Mouse (Mus musculus): Measurements from ENCODE around the gene Bbx.

Gene Bbx

DNA sequence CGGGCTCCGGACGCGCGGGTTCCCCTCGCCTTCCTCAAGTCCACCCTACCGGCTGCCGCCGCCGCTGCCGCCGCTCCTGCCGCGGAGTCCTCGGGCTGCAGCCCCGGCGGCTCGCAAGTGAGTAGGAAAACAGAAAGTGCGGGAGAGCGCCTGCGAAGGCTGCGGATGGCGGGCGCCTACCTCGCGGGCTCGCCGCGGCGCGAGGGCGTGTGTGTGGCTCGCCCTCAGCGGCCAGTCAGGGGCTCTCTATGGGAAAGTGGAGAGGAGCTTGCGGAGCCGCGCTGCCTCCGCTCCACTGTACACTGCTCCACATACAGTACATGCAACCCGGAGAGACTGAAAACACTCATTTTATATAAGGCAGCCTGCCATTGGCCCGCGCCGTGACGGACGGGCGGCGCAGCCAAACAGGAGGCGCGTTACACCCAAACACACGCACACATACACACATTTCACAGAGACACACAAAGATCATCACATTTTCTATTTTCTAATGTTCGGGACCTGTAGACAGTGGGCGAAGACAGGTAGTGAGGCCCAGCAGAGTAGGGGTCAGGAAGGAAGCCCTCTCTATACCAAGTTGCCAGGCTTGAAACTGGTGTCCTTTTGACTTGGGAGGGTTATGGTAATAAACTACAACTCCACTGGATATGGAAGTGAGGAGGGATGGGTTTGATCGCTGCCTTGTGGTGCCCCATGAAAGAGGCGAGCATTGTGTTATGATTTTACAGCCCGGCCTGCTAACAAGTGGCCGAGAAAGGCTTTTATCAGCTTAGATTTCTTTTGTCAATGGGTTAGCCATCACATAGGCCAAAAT, at the start of gene Bbx:
Bbx (minus strand) TSS at position 329 of the 817 bp plus-strand sequence.
- DNase-seq (ENCODE audit: low read depth, low spot score), result peak; percentile 90

DNA sequence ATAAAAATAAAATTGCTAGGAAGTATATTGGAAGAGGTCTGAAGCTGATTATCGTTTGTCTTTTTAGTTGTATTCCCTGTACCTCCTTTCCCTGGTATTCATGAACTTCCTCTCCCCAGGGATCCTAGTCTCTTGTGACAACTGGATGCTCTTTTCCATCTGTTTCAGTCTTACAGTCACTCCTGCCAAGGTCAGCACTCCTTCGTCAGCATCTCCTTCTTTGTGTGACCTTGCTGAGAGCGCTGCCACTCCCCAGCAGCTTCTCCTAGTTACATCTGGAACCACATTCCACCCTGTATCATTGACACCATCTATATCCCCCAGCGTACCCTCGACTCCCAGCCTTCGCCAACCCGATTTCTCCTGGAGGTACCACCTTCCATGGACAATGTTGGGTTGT, 49.7 kb upstream of the Bbx start:
- no peak for DNase-seq (ENCODE audit: low read depth, low spot score)

- no peak for DNase-seq (ENCODE audit: low read depth, low spot score)
Observed at GRCm38 (mm10) chr16:50481341-50481740, 49.2 kb upstream of the Bbx start.

- DNase-seq (ENCODE audit: low read depth, low spot score), result no peak
Observed at GRCm38 (mm10) chr16:50478695-50479094, 46.5 kb upstream of the Bbx start.

DNA sequence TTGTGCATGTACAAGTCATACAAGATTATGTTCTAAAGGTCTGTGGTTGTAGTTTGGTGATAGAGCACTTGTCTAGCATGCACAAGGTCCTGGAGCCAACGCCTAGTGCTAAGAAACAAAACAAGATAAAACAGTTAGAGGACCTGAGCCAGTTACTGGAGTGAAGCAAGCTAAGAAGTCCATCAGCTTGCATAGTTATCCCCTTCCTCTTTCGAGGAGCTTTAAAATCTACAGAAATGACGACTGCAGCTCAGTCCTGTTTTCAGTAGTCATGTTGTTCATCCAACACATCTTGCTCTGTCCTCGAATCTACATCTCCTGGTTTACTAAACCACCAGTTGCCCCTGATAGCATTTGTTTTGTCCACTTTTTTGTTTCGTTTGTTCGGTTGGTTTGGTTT, 45.4 kb upstream of the Bbx start:
- no peak for DNase-seq (ENCODE audit: low read depth, low spot score)

DNA sequence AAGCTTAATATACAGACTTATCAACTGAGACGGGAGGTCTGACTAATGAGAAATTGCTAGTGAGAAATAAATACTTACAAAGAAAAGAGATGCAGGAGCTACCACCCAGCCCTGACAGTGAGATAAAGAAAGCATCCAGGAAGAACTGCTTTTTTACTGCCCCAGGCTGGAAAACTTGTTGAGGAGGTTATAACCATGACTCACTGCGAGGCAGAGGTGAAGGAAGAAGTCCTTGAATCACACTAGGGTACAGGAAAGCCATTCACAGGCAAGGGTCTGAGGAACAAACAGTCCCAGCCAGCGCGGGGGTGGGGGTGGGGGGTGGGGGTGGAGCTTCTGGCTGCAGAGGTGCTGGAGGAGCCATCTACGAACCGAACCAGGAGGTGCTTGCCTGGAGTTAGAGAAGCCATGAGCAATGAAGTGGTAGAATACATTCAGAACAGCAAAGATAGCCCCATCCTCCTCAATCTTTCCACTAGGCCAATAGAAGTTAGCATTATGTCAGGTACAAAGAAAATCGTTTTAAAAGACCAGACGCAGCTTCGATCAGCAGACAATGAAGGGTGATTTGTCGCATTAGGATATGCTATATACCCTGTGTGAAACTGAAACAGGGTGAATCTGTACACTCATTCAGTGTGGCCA, 30.2 kb upstream of the Bbx start:
- no peak for DNase-seq (ENCODE audit: low read depth, low spot score)

DNA sequence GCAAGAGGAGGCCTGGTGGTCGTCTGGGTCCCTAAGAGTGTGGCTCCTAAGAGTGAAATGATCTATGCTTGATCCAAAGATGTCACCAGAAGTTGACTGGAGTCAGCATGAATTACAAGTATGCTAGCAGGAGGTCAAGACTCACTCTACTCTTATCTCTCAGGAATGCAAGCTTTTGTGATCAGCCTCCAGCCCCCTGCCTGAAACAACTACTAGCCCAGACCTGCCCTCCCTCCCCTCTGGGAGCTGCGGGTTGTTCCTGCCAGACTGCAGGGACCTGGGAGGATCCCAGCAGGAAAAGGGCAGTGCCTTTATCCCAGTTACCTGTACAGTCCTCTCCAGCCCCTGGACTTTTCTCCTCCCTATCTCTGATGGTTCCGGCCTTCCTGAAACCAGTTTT, 27.0 kb upstream of the Bbx start:
- DNase-seq (ENCODE audit: low read depth, low spot score), result no peak

DNA sequence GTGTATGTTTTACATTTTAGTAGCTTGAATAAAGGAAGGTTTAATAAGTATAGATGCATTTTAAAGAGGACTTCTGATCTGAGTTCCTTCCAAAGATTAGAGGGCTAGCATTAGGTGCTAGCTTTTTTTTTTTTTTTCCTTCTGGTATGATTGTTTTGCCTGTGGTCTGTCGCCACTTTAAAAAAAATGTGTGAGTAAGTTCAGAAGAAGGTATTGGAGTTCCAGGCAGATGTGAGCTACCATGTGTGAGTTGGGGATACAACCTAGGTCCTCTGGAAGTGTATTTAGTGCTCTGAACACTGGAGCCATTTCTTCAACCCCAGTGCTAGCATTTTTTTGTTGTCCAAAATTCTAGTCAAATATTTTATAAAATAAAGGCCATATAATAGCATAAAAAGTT, 23.9 kb upstream of the Bbx start:
- no peak for DNase-seq (ENCODE audit: low read depth, low spot score)

- no peak for DNase-seq (ENCODE audit: low read depth, low spot score)
Observed at GRCm38 (mm10) chr16:50449086-50449485, 16.9 kb upstream of the Bbx start.

- DNase-seq (ENCODE audit: low read depth, low spot score), result no peak
Observed at GRCm38 (mm10) chr16:50445014-50445413, 12.8 kb upstream of the Bbx start.

GRCm38 (mm10) chr16:50438816-50439215, 6.6 kb upstream of the Bbx start:
- DNase-seq (ENCODE audit: low read depth, low spot score), result no peak

- no peak for DNase-seq (ENCODE audit: low read depth, low spot score)
Observed at GRCm38 (mm10) chr16:50437788-50438187, 5.6 kb upstream of the Bbx start.

- no peak for DNase-seq (ENCODE audit: low read depth, low spot score)
Observed at GRCm38 (mm10) chr16:50437331-50437730, 5.1 kb upstream of the Bbx start.

GRCm38 (mm10) chr16:50431011-50431981, 894 bp downstream of the Bbx start:
- no peak for DNase-seq (ENCODE audit: low read depth, low spot score)

- DNase-seq (ENCODE audit: low read depth, low spot score), result no peak
Observed at GRCm38 (mm10) chr16:50430515-50430877, 1.7 kb downstream of the Bbx start.

DNA sequence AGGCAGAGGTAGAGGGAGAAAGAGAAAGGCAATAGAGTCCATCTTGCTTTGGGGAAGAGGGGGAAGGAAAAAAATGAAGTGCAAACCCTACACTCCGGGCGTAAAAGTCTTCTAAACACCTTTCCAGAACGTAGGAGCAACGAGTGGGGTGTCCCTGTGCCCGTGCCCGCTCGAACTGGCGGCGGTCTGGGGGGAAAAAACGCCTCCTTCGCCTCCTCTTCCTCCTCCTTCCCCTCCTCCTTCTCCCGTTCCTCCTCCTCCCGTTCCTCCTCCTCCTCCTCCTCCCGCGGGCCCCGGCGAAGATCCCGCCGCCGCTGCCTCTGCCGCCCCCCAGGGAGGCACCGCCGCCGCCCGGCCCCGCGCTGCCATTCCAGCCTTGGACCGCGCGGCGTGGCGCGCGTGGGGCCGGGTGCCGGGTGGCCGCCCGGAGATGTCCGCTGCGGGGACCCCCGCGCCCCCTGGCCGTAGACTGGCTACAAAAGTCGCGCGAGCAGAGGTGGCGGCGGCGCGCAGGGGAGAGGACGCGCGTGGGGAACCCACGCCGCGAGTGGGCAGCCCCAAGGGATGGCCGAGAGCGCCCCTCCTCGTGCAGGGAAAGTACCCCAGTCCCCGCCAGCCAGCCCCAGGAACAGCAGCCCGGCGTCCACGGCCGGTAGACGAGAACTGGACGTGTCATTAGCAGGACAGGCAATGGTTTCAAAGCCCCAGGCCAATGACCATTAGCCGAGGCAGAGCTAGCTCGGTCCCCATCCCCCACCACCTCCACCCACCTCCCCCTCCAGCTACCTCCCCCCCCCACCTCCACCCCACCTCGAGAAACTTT, 2.3 kb downstream of the Bbx start:
- no peak for DNase-seq (ENCODE audit: low read depth, low spot score)

- DNase-seq (ENCODE audit: low read depth, low spot score), result no peak
Observed at GRCm38 (mm10) chr16:50428871-50429691, 3.1 kb downstream of the Bbx start.

GRCm38 (mm10) chr16:50420130-50420529, 12.1 kb downstream of the Bbx start:
- no peak for DNase-seq (ENCODE audit: low read depth, low spot score)

DNA sequence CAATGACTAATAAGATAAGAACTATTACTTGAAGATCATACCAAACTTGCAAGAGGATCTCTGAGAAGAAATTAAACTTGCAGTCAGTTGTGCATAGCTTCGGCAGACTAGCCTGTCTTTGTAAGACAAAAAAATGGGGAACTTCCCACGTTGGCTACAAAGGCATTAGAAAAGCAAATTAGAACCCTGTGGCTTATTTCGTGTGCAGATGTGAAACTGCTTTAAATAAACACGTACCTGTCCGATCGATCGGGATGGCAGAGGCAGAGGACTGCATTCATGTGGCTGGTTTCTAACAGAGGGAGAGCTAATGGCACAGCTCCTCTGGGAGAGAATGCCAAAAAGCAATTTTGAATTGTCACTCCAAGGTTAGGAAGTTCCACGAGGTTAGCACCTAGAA, 16.8 kb downstream of the Bbx start:
- DNase-seq (ENCODE audit: low read depth, low spot score), result no peak

DNA sequence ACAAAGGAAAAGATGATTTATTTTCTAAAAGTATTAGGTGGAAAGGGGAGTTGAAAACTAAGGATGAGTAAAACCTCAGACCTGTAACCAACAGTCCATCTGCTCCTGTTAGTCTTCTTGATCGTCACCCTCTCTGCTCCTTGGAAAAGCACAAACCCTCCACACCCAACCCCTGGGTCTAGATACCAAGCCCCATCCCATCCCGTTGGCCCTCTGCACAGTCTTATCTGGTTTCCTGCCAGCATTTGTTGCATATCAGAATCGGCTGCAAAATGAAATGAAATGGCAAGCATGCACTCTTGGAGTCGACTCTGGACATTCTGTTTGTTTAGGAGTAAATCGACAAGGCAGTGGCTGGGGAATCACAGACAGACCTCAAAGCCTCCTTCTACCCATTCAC, 29.3 kb downstream of the Bbx start:
- DNase-seq (ENCODE audit: low read depth, low spot score), result no peak

Data from brain, embryonic 18.5 days (tissue).